Mouse (Mus musculus) megakaryocyte, embryonic 14.5 days (primary cell): Measurements from ENCODE around the gene Cisd3.

Source experiments
- FLI1 ChIP-seq: IDR thresholded peaks from 2 replicates; pipeline ENCODE4 v1.6.1; 2012; ENCODE audit warnings: low read length, inconsistent platforms, mixed read lengths
- GATA1 ChIP-seq: IDR thresholded peaks from 3 replicates; pipeline ENCODE4 v1.6.1; 2012; ENCODE audit warnings: mixed read lengths, low read length, inconsistent platforms, borderline replicate concordance

DNA sequence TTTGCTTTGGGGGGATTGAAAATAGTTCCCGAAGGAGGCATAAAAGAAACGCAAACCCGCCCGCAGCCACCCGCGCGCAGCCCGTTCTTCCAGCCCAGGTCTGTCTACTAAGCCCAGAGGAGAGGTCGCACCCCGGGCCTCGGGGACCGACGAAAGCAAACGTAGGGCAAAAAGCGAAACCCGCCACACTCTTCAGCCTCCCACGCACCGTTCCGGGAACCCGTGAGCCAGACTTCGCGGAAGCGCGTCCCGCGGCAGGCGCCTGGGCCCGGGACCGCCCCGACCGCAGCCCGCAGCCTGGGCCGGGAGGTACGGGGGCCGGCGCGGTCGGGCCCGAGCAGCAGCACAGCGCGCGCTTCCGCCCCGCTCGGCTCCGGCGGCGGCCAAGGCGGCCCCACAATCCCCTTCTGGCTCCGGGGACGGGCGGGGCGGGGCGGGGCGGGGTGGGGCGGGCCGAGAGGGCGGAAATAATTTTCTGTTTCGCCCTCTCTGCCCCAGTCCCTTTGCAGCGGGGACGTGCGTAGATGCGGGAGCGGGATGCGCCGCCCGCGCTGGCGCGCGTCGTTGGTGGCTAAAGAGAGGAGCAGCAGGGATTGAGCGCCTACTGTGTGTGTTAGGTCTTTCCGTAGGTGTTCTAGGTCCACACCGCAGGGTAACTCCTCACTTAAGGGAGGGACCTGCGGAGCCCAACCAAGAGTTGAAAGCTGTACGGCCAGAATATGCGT, 25.5 kb upstream of the Cisd3 start:
- TF ChIP-seq GATA1 = no peak
- TF ChIP-seq FLI1 = no peak
